Mouse (Mus musculus): ENCODE measurements around the gene Ifna12. TPM values are rescaled to one million over a fixed set of nuclear protein-coding genes. Genes with fewer than 3 reads are reported as not detected.
"Not testable (repeated sequence)": the region's sequence is repeated elsewhere in the genome, so short reads cannot be mapped to it uniquely, and the experiment has no call there.

The Ifna12 gene
- not detected in 2 replicates for polyA plus RNA-seq (2015; fragmentation: Nextera tagmentation; extraction: Ambion mirVana)

GRCm38 (mm10) chr4:88603276-88603675 lies at the start of gene Ifna12:
Gene Ifna12, minus strand, starts transcription at chr4:88603376.
- DNase-seq (ENCODE audit: low spot score) = no peak

- DNase-seq (ENCODE audit: low spot score) = no peak
These were observed 41.2 kb upstream of the Ifna12 start, which contains the start of gene Ifna13 for GRCm38 (mm10) chr4:88644359-88644758. Gene Ifna13, minus strand, starts transcription at chr4:88644459.

GRCm38 (mm10) chr4:88642526-88642925 lies 39.4 kb upstream of the Ifna12 start:
- no peak for DNase-seq (ENCODE audit: low spot score)

DNA sequence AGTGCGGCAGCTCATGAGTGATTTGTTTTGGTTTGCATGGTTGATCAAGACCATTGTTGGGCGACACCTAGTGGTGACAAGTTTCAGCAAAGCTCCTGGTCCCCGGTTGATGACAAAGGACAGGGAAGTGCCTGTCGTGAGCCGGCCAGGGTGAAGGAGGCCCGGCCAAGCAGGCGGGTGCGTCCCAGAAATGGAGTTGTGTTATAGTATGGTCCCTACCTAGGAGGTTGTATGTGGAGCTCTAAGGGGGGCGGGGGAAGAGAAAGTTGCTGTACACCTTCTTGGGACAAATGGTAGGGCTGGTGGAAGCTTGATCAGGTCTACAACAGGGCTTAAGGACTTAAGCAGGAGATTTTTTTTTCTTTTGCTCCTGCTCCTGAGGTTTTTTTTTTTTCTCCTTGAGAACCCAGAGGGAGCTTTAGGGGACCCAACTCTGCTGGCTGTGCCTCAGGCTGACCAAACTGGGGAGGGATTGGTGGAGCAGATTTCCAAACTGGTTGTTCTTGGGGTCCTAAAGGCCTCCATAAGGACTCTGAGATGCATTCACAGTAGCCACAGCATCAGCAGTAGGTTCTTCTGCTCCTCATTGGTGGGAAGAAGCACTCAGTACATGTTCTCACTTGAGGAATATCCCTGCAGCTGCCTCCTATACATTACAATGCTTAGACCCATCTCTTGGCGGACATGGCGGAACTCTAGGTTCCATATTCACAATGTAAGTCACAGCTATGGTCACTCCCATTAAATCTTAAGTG lies 38.1 kb upstream of the Ifna12 start:
- DNase-seq (ENCODE audit: low spot score) = peak; percentile 95

DNA sequence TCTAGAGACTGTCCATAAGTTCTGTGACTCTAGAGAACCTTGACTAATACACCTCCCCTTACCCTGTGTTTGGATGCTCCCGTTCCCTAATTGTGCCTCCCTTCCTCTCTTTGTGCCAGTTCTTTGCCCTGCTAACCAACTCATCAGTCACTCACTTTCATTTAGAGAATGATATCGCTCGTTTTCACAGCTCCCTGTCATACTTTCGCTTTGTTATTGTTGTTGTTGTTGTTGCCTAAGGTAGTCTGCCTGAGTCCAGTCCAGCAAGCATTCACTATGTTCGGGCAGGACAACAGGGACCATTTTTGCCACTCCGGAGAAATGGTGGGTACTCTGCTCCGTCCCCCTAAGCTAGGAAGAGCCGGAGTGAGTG lies 37.5 kb upstream of the Ifna12 start:
- DNase-seq (ENCODE audit: low spot score) = no peak

- no peak for DNase-seq (ENCODE audit: low spot score)
These were observed 31.1 kb upstream of the Ifna12 start, which contains the start of gene C87499 for GRCm38 (mm10) chr4:88634311-88634710. Gene C87499, minus strand, starts transcription at chr4:88634411.

DNA sequence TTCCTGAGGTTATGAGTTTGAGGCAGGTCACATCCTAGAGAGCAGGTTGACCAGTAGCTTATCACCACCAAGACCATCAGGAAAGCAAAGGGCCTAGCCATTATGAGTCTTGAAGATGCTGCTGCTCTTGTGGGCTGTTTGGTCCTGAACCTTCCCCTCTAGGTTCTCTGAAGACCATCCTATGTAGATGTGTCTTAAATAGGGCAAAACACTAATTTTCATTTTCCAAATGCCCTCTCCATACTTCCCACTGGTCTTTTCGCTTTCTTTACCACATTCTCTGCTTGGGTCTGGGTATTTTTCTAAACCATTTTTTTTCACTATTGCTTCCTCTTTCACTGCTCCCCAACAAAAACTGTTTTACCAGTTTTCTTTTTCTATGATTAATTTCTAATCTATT lies 10.9 kb downstream of the Ifna12 start, which contains the start of gene Ifna9:
Gene Ifna9 (minus strand): TSS at position 101 of the 400 bp plus-strand sequence.
- DNase-seq (ENCODE audit: low spot score) = no peak

GRCm38 (mm10) chr4:88571698-88572097 lies 31.5 kb downstream of the Ifna12 start, which contains the start of gene Ifna14:
Gene Ifna14, minus strand, starts transcription at chr4:88571798.
- no peak for DNase-seq (ENCODE audit: low spot score)

DNA sequence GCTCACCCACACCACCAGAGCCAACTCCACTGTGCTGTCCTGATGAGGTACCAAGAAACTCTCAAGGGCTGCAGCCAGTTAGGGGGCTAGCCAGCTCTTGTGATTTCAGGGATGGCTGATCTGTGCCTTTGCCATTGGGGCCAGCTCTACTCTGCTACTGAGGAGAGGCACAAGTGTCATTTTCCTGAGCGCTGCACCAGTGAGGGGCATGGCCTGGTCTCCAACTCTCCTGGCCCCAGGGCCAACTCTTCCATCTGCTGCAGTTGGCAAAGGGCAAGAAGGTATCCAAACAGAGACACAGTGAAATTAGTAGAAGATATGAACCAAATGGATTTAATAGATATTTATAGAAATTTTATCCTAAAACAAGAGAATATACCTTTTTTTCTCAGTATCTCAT lies 41.4 kb downstream of the Ifna12 start:
- DNase-seq (ENCODE audit: low spot score) = no peak

DNA sequence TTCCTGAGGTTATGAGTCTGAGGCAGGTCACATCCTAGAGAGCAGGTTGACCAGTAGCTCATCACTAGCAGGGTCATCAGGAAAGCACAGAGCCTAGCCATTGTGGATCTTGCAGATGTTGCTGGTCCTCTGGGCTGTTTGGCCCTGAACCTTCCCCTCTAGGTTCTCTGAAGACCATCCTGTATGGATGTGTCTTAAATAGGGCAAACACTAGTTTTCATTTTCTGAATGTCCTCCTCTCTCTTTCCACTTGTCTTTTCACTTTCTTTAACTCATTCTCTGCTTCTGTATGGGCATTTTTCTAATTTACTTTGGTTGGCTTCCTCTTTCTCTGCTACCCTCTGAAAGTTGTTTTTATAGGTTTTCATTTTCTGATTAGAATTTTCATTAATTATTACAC lies 45.0 kb downstream of the Ifna12 start, which contains the start of gene Ifna15:
Gene Ifna15 (minus strand): TSS at position 101 of the 400 bp plus-strand sequence.
- not testable (repeated sequence) for DNase-seq (ENCODE audit: low spot score)

Other genes with a start within 250 kb of the Ifna12 start
- gene Hacd4, start 164.4 kb downstream of the Ifna12 start, polyA plus RNA-seq (2015; fragmentation: Nextera tagmentation; extraction: Ambion mirVana) = 2.3 and 2.4 TPM in 2 replicates
- not detected in 2 replicates for gene Ifnb1, start 80.6 kb downstream of the Ifna12 start, polyA plus RNA-seq (2015; fragmentation: Nextera tagmentation; extraction: Ambion mirVana)
- not detected in 2 replicates for gene Ifna15, start 45.1 kb downstream of the Ifna12 start, polyA plus RNA-seq (2015; fragmentation: Nextera tagmentation; extraction: Ambion mirVana)
- not detected in 2 replicates for gene Ifna14, start 31.6 kb downstream of the Ifna12 start, polyA plus RNA-seq (2015; fragmentation: Nextera tagmentation; extraction: Ambion mirVana)
- gene Ifna9, start 11.0 kb downstream of the Ifna12 start, polyA plus RNA-seq (2015; fragmentation: Nextera tagmentation; extraction: Ambion mirVana) = 0.24 TPM in 1 of 2 replicates, not detected in the other
- gene C87499, start 31.0 kb upstream of the Ifna12 start, polyA plus RNA-seq (2015; fragmentation: Nextera tagmentation; extraction: Ambion mirVana) = not detected in 2 replicates
- gene Ifna13, start 41.1 kb upstream of the Ifna12 start, polyA plus RNA-seq (2015; fragmentation: Nextera tagmentation; extraction: Ambion mirVana) = not detected in 2 replicates
- not detected in 2 replicates for gene Ifna16, start 73.5 kb upstream of the Ifna12 start, polyA plus RNA-seq (2015; fragmentation: Nextera tagmentation; extraction: Ambion mirVana)
- not detected in 2 replicates for gene Ifna2, start 80.5 kb upstream of the Ifna12 start, polyA plus RNA-seq (2015; fragmentation: Nextera tagmentation; extraction: Ambion mirVana)
- not detected in 2 replicates for gene Ifnab, start 88.0 kb upstream of the Ifna12 start, polyA plus RNA-seq (2015; fragmentation: Nextera tagmentation; extraction: Ambion mirVana)
- 0.63 and 0.85 TPM in 2 replicates for gene Gm26566, start 118.4 kb upstream of the Ifna12 start, polyA plus RNA-seq (2015; fragmentation: Nextera tagmentation; extraction: Ambion mirVana)
- 55.8 and 59.5 TPM in 2 replicates for gene Klhl9, start 119.1 kb upstream of the Ifna12 start, polyA plus RNA-seq (2015; fragmentation: Nextera tagmentation; extraction: Ambion mirVana)
- not detected in 2 replicates for gene Gm13271, start 151.5 kb upstream of the Ifna12 start, polyA plus RNA-seq (2015; fragmentation: Nextera tagmentation; extraction: Ambion mirVana)
- 0.33 and 0.37 TPM in 2 replicates for gene Gm13283, start 156.7 kb upstream of the Ifna12 start, polyA plus RNA-seq (2015; fragmentation: Nextera tagmentation; extraction: Ambion mirVana)
- 0.18 and 0.36 TPM in 2 replicates for gene Gm13290, start 170.5 kb upstream of the Ifna12 start, polyA plus RNA-seq (2015; fragmentation: Nextera tagmentation; extraction: Ambion mirVana)
- gene Gm13289, start 173.5 kb upstream of the Ifna12 start, polyA plus RNA-seq (2015; fragmentation: Nextera tagmentation; extraction: Ambion mirVana) = not detected in 2 replicates
- not detected in 2 replicates for gene Gm13272, start 176.5 kb upstream of the Ifna12 start, polyA plus RNA-seq (2015; fragmentation: Nextera tagmentation; extraction: Ambion mirVana)
- gene Ifnz, start 178.8 kb upstream of the Ifna12 start, polyA plus RNA-seq (2015; fragmentation: Nextera tagmentation; extraction: Ambion mirVana) = 0.23 and 0.31 TPM in 2 replicates
- gene Gm13276, start 182.3 kb upstream of the Ifna12 start, polyA plus RNA-seq (2015; fragmentation: Nextera tagmentation; extraction: Ambion mirVana) = not detected in 2 replicates
- gene Gm13277, start 185.3 kb upstream of the Ifna12 start, polyA plus RNA-seq (2015; fragmentation: Nextera tagmentation; extraction: Ambion mirVana) = not detected in 2 replicates
- not detected in 2 replicates for gene Gm13278, start 188.2 kb upstream of the Ifna12 start, polyA plus RNA-seq (2015; fragmentation: Nextera tagmentation; extraction: Ambion mirVana)
- not detected in 2 replicates for gene Gm13275, start 191.1 kb upstream of the Ifna12 start, polyA plus RNA-seq (2015; fragmentation: Nextera tagmentation; extraction: Ambion mirVana)
- not detected in 2 replicates for gene Gm13279, start 194.0 kb upstream of the Ifna12 start, polyA plus RNA-seq (2015; fragmentation: Nextera tagmentation; extraction: Ambion mirVana)
- 0.64 and 1.4 TPM in 2 replicates for gene Gm13285, start 196.3 kb upstream of the Ifna12 start, polyA plus RNA-seq (2015; fragmentation: Nextera tagmentation; extraction: Ambion mirVana)
- not detected in 2 replicates for gene Gm13287, start 199.9 kb upstream of the Ifna12 start, polyA plus RNA-seq (2015; fragmentation: Nextera tagmentation; extraction: Ambion mirVana)
- gene Gm13288, start 202.2 kb upstream of the Ifna12 start, polyA plus RNA-seq (2015; fragmentation: Nextera tagmentation; extraction: Ambion mirVana) = not detected in 2 replicates
- not detected in 2 replicates for gene Ifna7, start 212.9 kb upstream of the Ifna12 start, polyA plus RNA-seq (2015; fragmentation: Nextera tagmentation; extraction: Ambion mirVana)
- not detected in 2 replicates for gene Ifna11, start 216.6 kb upstream of the Ifna12 start, polyA plus RNA-seq (2015; fragmentation: Nextera tagmentation; extraction: Ambion mirVana)
- not detected in 2 replicates for gene Ifna6, start 224.0 kb upstream of the Ifna12 start, polyA plus RNA-seq (2015; fragmentation: Nextera tagmentation; extraction: Ambion mirVana)
- not detected in 2 replicates for gene Ifna5, start 232.1 kb upstream of the Ifna12 start, polyA plus RNA-seq (2015; fragmentation: Nextera tagmentation; extraction: Ambion mirVana)
- gene Ifna4, start 238.5 kb upstream of the Ifna12 start, polyA plus RNA-seq (2015; fragmentation: Nextera tagmentation; extraction: Ambion mirVana) = not detected in 2 replicates
- gene Ifna1, start 246.7 kb upstream of the Ifna12 start, polyA plus RNA-seq (2015; fragmentation: Nextera tagmentation; extraction: Ambion mirVana) = not detected in 2 replicates